ENCODE assay signal across 8 mouse cellular contexts in the genomic region with DNA sequence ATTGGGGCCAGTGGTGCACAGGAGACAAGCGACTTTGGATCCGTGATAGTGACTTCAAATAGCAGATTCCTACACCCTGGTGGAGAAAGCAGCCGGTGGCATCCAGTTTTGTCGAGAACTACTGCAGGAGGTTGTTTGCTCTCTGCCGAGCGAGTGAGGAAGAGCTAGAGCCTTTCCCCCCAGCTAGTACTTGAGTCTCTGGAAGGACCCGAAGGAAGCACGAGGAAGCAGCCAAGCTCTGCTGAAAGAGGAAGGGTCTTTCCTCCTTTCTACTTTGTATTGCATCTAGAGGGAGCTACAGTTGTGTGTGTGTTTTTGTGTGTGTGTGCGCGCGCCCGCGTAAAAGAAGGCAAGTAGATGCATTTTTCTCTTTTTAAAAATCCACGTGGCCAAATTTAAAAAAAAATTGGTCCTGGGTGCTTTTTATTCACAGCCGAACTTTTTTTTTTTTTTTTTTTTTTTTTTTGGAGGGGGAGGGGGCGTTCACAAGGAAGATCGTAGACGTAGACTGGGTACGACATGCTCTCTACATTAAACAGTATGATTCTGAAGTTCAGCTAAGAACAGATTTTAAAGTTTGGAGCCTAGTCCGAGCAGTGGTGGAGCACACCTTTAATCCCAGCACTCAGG. TPM values are rescaled to one million over a fixed set of nuclear protein-coding genes. Genes with fewer than 3 reads are reported as not detected.
DNase-seq lines count a peak whose midpoint lies in the region; ATAC-seq and TF ChIP-seq lines count a peak whose summit lies in the region.

No protein-coding gene starts in this region.

- peak overlapping the region; percentile 84 for H3K27ac ChIP-seq in heart, embryonic 12.5 days (ENCODE audit: poor library complexity, severe bottlenecking)
- H3K27ac ChIP-seq in limb, embryonic 14.5 days (replicated peaks; ENCODE audit: low read depth, low read length): peak overlapping the region; percentile 92

- ATAC-seq in heart, embryonic 12.5 days (ENCODE audit: insufficient number of reproducible peaks, low FRiP score): no peak
- peak; percentile 4; the same call in 1 of the 2 replicates for ATAC-seq in erythroid progenitor cell, adult 5-6 weeks (replicated peaks; ENCODE audit: low FRiP score, poor library complexity, severe bottlenecking)
- ATAC-seq in limb, embryonic 14.5 days (ENCODE audit: low FRiP score, low read depth): no peak

- H3K4me3 ChIP-seq in heart, embryonic 12.5 days: peak overlapping the region; percentile 94
- peak overlapping the region; percentile 97 for H3K4me3 ChIP-seq in E14TG2a.4 (replicated peaks; ENCODE audit: low read length)
- peak overlapping the region; percentile 87 for H3K4me3 ChIP-seq in limb, embryonic 14.5 days (replicated peaks; ENCODE audit: low read length)

- H3K9me3 ChIP-seq in heart, embryonic 12.5 days (replicated peaks): no peaks in the 10 kb centered on the region
- no peaks in the 10 kb centered on the region for H3K9me3 ChIP-seq in E14TG2a.4 (ENCODE audit: low read length)
- H3K9me3 ChIP-seq in limb, embryonic 14.5 days (ENCODE audit: control insufficient read depth, low read length): no peaks in the 10 kb centered on the region

- intact Hi-C loops in heart, postnatal 36 days (cut with DNase I): loop anchor here (2.0 to 10.0 kb wide), 2 partner anchors 41 to 533 kb away; a partner anchor contains a TSS

- 22% methylated on average over 20 of the region's 20 CpGs for WGBS in heart, embryonic 12.5 days
- 24% methylated on average over 20 of the region's 20 CpGs for WGBS in limb, embryonic 14.5 days

- peak overlapping the region; percentile 95 for H3K4me2 ChIP-seq in heart, embryonic 12.5 days
- peak overlapping the region; percentile 82 for H3K4me2 ChIP-seq in limb, embryonic 14.5 days (replicated peaks; ENCODE audit: low read depth, low read length, severe bottlenecking)

- TF ChIP-seq CTCF in E14TG2a.4 (conservative IDR thresholded peaks at IDR 0.05; ENCODE audit: low read length): no peak

- H3K4me1 ChIP-seq in heart, embryonic 12.5 days (replicated peaks): peaks cover 13% of the 10 kb centered on the region
- H3K4me1 ChIP-seq in E14TG2a.4 (replicated peaks; ENCODE audit: low read depth, low read length): peaks cover 69% of the 10 kb centered on the region
- H3K4me1 ChIP-seq in limb, embryonic 14.5 days (ENCODE audit: control insufficient read depth, insufficient read depth, low read length): no peaks in the 10 kb centered on the region; the same call in 1 of the 2 replicates

- no peaks in the 10 kb centered on the region for H3K27me3 ChIP-seq in heart, embryonic 12.5 days (replicated peaks)
- H3K27me3 ChIP-seq in E14TG2a.4 (ENCODE audit: insufficient read depth, low read length): no peaks in the 10 kb centered on the region
- no peaks in the 10 kb centered on the region for H3K27me3 ChIP-seq in limb, embryonic 14.5 days (ENCODE audit: control insufficient read depth, insufficient read depth, low read length)

- no peak for TF ChIP-seq POLR2A in limb, embryonic 14.5 days (IDR thresholded peaks at IDR 0.05; ENCODE audit: borderline replicate concordance, extremely low read depth, insufficient read depth, insufficient read length)

- DNase-seq in heart, postnatal 36 days: no peak
- DNase-seq in limb, embryonic 14.5 days (ENCODE audit: low spot score): peak; percentile 43
- peak; percentile 43 to 48 for DNase-seq in right cerebral cortex, postnatal 10 days (ENCODE audit: low spot score in 2 of 2)
- DNase-seq in urinary bladder, postnatal 14 days (ENCODE audit: low spot score): no peak
- no peak for DNase-seq in thymus, postnatal 14 days

- H3K36me3 ChIP-seq in heart, embryonic 12.5 days: peaks cover 15% of the 10 kb centered on the region
- peaks cover 64% of the 10 kb centered on the region for H3K36me3 ChIP-seq in E14TG2a.4 (ENCODE audit: insufficient read depth, low read length)
- H3K36me3 ChIP-seq in limb, embryonic 14.5 days (ENCODE audit: control insufficient read depth, insufficient read depth, low read length): peaks cover 13% of the 10 kb centered on the region

- peak overlapping the region; percentile 94 for H3K9ac ChIP-seq in heart, embryonic 12.5 days
- peak overlapping the region; percentile 88 for H3K9ac ChIP-seq in limb, embryonic 14.5 days (ENCODE audit: low read depth, low read length, severe bottlenecking)

RNA-seq across cellular contexts. Expression of a gene that starts 1.4 kb away (rescaled TPM):
- 14.2 and 14.6 TPM in 2 replicates for polyA plus RNA-seq in heart, embryonic 12.5 days (2016; fragmentation: Nextera tagmentation; extraction: Ambion mirVana)
- 10 to 100 TPM; 20.0 to 24.9 TPM for total RNA-seq in heart, postnatal 36 days (2021)
- total RNA-seq in erythroid progenitor cell, adult 5-6 weeks (2015; ENCODE audit: low replicate concordance): 66.2 and 71.7 TPM in 2 replicates
- total RNA-seq in erythroid progenitor cell, adult 5-6 weeks (2017; ENCODE audit: low replicate concordance): 18.5 and 36.7 TPM in 2 replicates
- 64.0 and 71.5 TPM in 2 replicates for polyA plus RNA-seq in limb, embryonic 14.5 days (2012; rRNA removed)
- 14.1 and 14.3 TPM in 2 replicates for polyA plus RNA-seq in limb, embryonic 14.5 days (2014; fragmentation: Nextera tagmentation; extraction: Ambion mirVana)

RNA-seq across cellular contexts. Expression of a gene that starts 1.5 kb away (rescaled TPM):
- polyA plus RNA-seq in heart, embryonic 12.5 days (2016; fragmentation: Nextera tagmentation; extraction: Ambion mirVana): 87.2 and 89.1 TPM in 2 replicates
- 10 to 100 TPM; 55.4 to 59.0 TPM for total RNA-seq in heart, postnatal 36 days (2021)
- total RNA-seq in erythroid progenitor cell, adult 5-6 weeks (2015; ENCODE audit: low replicate concordance): 55.1 and 86.4 TPM in 2 replicates
- 34.3 and 39.0 TPM in 2 replicates for total RNA-seq in erythroid progenitor cell, adult 5-6 weeks (2017; ENCODE audit: low replicate concordance)
- 20.9 and 30.4 TPM in 2 replicates for polyA plus RNA-seq in limb, embryonic 14.5 days (2012; rRNA removed)
- 65.6 and 66.1 TPM in 2 replicates for polyA plus RNA-seq in limb, embryonic 14.5 days (2014; fragmentation: Nextera tagmentation; extraction: Ambion mirVana)

RNA-seq across cellular contexts. Expression of a gene that starts 41.8 kb away (rescaled TPM):
- not detected in 2 replicates for polyA plus RNA-seq in heart, embryonic 12.5 days (2016; fragmentation: Nextera tagmentation; extraction: Ambion mirVana)
- total RNA-seq in heart, postnatal 36 days (2021): 1 to 10 TPM in 1 of 2 experiments, not detected in 1; 2.4 TPM
- total RNA-seq in erythroid progenitor cell, adult 5-6 weeks (2015; ENCODE audit: low replicate concordance): not detected in 2 replicates
- total RNA-seq in erythroid progenitor cell, adult 5-6 weeks (2017; ENCODE audit: low replicate concordance): 15.7 TPM in 1 of 2 replicates, not detected in the other
- polyA plus RNA-seq in limb, embryonic 14.5 days (2012; rRNA removed): 4.9 TPM in 1 of 2 replicates, not detected in the other
- polyA plus RNA-seq in limb, embryonic 14.5 days (2014; fragmentation: Nextera tagmentation; extraction: Ambion mirVana): not detected in 2 replicates

RNA-seq across cellular contexts. Expression of a gene that starts 41.8 kb away (rescaled TPM):
- 32.7 and 34.7 TPM in 2 replicates for polyA plus RNA-seq in heart, embryonic 12.5 days (2016; fragmentation: Nextera tagmentation; extraction: Ambion mirVana)
- total RNA-seq in heart, postnatal 36 days (2021): 10 to 100 TPM; 21.8 to 25.6 TPM
- 5.4 and 7.5 TPM in 2 replicates for total RNA-seq in erythroid progenitor cell, adult 5-6 weeks (2015; ENCODE audit: low replicate concordance)
- total RNA-seq in erythroid progenitor cell, adult 5-6 weeks (2017; ENCODE audit: low replicate concordance): 3.9 TPM in 2 replicates
- 49.5 and 55.3 TPM in 2 replicates for polyA plus RNA-seq in limb, embryonic 14.5 days (2012; rRNA removed)
- 24.4 and 28.2 TPM in 2 replicates for polyA plus RNA-seq in limb, embryonic 14.5 days (2014; fragmentation: Nextera tagmentation; extraction: Ambion mirVana)

Comparison
In these comparisons a context has a peak if more than half of its experiments do, and no peak if none do; other contexts are left out.
1. DNase-seq: peak in limb, embryonic 14.5 days (single experiment) and right cerebral cortex, postnatal 10 days (2 of 2); none in heart, postnatal 36 days (0 of 2), urinary bladder, postnatal 14 days (single experiment) and thymus, postnatal 14 days (single experiment).
2. Peak in every context shown above with its lines, with median percentiles within 50 percentile points of each other: H3K4me3 ChIP-seq.